Mouse (Mus musculus) left cerebral cortex, adult 2 months (tissue): ENCODE data around the gene Msrb1. TPM values are rescaled to one million over a fixed set of nuclear protein-coding genes. Genes with fewer than 3 reads are reported as not detected.

Source experiments
- DNase-seq, 2 experiments: peaks; one replicate each; pipeline ENCODE4 v3.0.0; 2021 to 2022; ENCODE audit warnings: low spot score in 2 of 2, mixed read lengths in 1 of 2; ENCODE audit errors: extremely low spot score in 1 of 2
- H3K27ac ChIP-seq: fragments of 200-600 bp; 2 replicates; pipeline ENCODE4 v1.8.1; 2022
- H3K4me3 ChIP-seq: fragments of 200-600 bp; 2 replicates; pipeline ENCODE4 v1.8.1; 2022
- CTCF ChIP-seq: fragments of 200-600 bp; IDR thresholded peaks from 2 replicates; pipeline ENCODE4 v1.8.1; 2022; ENCODE audit warnings: antibody characterized with exemption, mild to moderate bottlenecking, moderate library complexity
- intact Hi-C: fragments of 180-260 bp; cut with DNase I; formaldehyde crosslinking; loops from one replicate; pipeline ENCODE4 v1.15.1; 2025
- total RNA-seq, 2 experiments: library from RNA; stranded (reverse); gene quantifications; 2 replicates each; pipeline ENCODE4 v1.2.3; 2021

The Msrb1 gene
- total RNA-seq, 2 experiments from 2014 or later, result 31.8 to 34.7 TPM

DNA sequence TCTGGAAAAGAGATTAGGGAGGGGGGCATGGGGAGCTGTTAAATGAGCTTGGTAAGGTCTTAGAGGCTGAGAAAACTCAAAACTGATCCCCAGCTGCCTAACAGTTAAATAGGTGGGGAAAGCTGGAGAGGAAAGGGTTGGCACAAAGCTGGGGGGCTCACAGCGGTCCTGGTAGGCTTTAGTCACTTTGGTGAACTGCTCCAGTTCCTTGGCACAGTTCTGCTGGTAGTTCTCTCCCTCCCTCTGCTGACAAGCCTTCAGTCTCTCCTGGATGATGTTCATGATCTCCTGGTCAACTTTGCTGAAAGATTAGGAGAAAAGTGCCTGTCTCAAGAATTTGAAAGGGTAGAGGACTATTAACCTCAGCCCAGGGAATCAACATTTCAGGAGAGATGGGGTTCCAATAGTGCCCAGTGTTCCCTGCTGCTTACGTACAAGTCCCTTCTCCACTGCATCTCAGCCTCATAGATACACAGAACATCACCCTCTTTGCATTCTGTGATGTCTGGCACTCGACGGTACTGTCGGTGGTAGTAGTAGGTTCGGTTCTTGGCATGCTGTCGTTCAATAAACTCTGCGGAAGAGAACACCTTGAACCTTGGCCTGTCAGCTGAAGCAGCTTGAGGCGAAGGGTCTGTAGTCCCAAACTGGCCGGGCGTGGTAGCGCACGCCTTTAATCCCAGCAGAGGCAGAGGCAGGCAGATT, 14.1 kb upstream of the Msrb1 start:
- no peak for DNase-seq
- no peak overlapping the region for H3K27ac ChIP-seq
- TF ChIP-seq CTCF, result no peak
- intact Hi-C loops, result no loop called here
- no peak overlapping the region for H3K4me3 ChIP-seq

DNA sequence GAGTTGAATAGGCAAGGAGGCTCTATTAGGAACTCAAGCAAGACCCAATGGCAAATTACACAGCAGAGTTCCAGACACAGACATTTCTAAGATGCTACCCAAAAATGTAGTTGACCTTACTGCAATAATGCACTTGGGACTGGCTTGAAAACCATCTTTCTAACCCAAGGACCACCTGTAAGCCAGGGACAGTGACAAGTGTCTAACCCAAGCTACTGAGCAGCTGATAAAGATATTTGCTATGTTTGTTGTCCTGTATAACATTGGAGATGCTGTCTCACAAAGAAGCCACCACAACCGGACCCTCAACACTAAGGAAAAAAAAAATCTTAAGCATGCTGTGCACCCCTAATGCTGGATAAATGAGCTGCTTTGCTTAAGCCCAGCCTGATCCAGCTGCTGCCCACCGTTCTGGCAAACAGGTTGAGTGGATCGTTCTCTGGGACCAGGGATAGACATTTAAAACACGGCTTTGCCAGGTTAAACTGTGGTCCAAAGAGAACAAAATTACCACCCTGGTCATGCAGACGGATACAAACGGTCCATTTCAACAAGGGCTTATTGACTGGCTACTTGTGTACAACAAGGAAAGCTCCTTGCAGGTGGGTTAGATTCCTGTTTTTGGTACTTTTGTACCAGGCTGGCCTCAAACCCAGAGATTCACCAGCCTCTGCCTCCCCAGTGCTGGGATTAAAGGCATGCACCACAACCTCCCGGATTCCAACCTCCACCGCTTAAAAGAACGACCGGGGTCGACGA, 13.1 kb upstream of the Msrb1 start:
- peak overlapping the region; percentile 87 for H3K4me3 ChIP-seq
- intact Hi-C loops, result no loop called here
- peak in 1 of 2 experiments; percentile 7 for DNase-seq
- peak overlapping the region; percentile 98 for H3K27ac ChIP-seq
- no peak for TF ChIP-seq CTCF

DNA sequence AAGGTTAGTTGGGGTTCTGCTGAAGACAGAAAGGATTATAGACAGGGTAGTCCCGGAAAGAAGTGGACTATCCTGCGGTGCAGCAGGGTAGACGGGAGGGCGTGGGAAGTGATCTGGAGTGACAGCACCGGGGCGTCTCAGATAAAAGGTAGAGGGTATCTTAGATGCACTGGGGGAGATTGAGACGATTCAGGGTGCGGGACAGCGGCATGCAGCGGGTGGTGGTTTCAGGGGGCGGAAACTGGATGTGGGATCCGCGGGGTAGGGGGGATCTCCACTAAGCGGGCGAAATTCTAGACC, 12.6 kb upstream of the Msrb1 start:
- peak overlapping the region; percentile 87 for H3K4me3 ChIP-seq
- intact Hi-C loops, result no loop called here
- H3K27ac ChIP-seq, result peak overlapping the region; percentile 98
- no peak for TF ChIP-seq CTCF
- no peak for DNase-seq

DNA sequence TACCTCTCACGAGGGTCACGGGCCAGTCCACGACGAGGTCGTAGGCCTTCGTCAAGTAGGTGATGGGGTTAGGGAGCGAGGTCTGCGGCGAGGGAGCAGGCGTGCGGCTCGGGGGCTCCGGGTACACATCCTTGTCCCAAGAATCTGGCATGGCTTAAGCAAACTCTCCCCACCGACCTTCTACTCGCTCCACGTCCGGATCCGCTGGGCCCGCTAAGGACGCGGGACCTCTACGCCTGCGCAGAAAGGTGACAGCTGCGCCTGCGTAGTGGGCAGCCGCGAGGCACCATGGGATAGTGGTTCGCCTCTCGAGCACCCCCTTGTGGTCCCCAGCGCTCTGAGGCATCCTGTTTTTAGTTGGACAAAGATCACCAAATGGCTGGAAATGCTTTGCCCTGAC, 12.3 kb upstream of the Msrb1 start, which contains the start of gene Ndufb10:
TSS of gene Ndufb10 (minus strand) at position 295 of the 400 bp plus-strand sequence.
- Histone ChIP-seq H3K4me3 (peak within 1 kb of the TSS; percentile 87), H3K27ac (peak within 1 kb of the TSS; percentile 98)
- TF ChIP-seq CTCF, result peak; percentile 97
- intact Hi-C loops, result no loop called here
- DNase-seq, result peak; percentile 93 to 98

DNA sequence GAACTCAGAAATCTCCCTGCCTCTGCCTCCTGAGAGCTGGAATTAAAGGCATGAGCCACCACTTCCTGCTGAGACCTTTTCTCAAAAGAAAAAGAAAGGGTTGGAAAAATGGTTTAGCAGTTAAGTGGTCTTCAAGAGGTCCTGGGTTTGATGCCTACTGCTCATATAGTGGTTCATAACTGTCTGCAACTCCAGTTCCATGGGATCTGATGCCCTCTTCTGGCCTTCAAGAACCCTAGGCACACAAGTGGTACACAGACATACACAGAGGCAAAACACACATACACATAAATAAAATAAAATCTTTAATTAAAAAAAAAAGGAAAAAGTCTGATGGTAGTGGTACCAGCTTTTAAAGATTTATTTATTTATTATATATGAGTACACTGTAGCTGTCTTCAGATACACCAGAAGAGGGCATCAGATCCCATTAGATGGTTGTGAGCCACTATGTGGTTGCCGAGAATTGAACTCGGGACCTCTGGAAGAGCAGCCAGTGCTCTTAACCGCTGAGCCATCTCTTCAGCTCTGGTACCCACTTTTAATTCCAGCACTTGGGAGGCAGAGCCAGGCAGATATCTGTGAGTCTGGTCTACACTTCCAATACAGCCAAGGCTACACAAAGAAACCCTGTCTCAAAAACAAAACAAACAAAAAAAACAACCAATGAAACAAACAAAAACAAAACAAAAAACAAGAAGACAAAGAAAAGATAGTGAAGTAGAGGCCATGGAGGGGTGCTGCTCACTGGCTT, 10.6 kb upstream of the Msrb1 start:
- DNase-seq, result no peak
- TF ChIP-seq CTCF, result no peak; the same call in 1 of the 2 replicates
- intact Hi-C loops, result no loop called here
- Histone ChIP-seq H3K4me3 (no peak overlapping the region), H3K27ac (no peak overlapping the region)

DNA sequence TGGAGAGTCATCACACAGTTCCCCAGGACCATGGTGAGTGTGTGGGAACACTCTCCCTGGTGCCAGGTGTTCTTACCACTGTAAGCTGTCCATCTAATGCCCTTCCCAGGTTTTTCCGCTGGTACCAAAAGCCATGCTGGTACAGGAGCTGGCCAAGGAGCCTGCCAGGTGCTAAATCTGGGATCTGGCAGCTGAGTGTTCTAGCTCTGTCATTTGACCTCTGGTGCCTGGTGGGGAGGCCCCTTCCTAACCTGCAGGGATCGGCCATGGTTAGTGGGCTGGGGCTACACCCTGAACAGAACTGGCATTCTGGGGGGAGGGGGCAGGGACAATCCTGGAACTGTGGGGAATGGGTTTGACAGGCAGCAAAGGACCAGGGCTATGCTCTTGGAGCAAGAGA, 8.8 kb upstream of the Msrb1 start, which contains the start of gene Rpl3l:
TSS of gene Rpl3l (plus strand) at position 203 of the 400 bp plus-strand sequence.
- DNase-seq, result peak in 1 of 2 experiments; percentile 6
- Histone ChIP-seq H3K4me3 (no peak within 1 kb of the TSS), H3K27ac (no peak within 1 kb of the TSS)
- no peak for TF ChIP-seq CTCF
- intact Hi-C loops, result no loop called here

DNA sequence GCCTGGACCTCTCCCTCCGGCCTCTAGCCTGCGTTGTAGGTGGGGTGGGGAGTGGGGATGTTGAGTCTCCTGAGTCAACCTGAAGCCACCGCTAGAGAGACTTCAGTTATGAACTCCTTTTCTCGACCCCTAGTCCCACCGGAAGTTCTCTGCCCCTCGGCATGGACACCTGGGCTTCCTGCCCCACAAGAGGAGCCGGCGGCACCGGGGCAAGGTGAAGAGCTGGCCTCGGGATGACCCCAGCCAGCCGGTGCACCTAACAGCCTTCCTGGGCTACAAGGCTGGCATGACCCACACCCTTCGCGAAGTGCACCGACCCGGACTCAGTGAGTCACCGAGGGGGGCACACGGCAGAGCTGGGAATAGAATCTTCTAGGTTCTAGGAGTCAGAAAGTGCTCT, 8.3 kb upstream of the Msrb1 start:
- DNase-seq, result peak in 1 of 2 experiments; percentile 6
- no peak for TF ChIP-seq CTCF
- intact Hi-C loops, result no loop called here
- no peak overlapping the region for H3K27ac ChIP-seq
- no peak overlapping the region for H3K4me3 ChIP-seq

DNA sequence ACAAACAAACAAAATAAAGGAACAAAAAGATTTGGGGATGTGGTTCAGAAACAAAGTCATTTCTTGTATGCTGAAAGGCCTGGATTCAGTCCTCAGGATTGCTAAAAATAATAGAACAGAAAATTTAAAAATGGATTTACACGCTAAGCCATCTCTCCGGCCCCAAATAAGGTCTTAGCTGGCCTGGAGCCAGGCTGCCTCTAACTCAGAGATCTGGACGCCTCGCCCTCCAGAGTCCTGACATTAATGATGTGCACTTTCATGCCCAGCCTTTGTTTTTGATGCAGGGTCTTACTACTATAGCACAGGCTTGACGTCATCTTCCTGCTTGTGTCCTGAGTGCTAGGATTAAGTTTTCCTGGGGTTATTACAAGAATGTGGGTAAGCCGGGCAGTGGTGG, 7.4 kb upstream of the Msrb1 start:
- no peak overlapping the region for H3K4me3 ChIP-seq
- H3K27ac ChIP-seq, result no peak overlapping the region
- no peak for DNase-seq
- intact Hi-C loops, result no loop called here
- TF ChIP-seq CTCF, result no peak

DNA sequence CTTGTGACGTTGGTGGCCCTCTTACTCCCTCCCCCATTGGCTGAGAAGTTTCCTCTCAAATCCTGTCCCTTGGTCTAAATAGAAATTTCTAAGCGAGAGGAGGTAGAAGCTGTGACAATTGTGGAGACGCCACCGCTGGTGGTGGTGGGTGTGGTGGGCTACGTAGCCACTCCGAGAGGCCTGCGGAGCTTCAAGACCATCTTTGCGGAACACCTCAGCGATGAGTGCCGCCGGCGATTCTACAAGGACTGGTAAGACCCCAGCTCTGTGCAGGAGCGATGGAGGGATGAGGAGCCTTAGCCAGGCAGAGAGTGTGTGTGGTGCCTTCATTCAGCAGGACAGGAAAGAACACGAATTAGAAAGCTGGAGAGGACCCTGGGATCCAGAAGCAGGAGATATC, 5.7 kb upstream of the Msrb1 start:
- Histone ChIP-seq H3K4me3 (no peak overlapping the region), H3K27ac (no peak overlapping the region)
- intact Hi-C loops, result no loop called here
- TF ChIP-seq CTCF, result no peak
- no peak for DNase-seq

DNA sequence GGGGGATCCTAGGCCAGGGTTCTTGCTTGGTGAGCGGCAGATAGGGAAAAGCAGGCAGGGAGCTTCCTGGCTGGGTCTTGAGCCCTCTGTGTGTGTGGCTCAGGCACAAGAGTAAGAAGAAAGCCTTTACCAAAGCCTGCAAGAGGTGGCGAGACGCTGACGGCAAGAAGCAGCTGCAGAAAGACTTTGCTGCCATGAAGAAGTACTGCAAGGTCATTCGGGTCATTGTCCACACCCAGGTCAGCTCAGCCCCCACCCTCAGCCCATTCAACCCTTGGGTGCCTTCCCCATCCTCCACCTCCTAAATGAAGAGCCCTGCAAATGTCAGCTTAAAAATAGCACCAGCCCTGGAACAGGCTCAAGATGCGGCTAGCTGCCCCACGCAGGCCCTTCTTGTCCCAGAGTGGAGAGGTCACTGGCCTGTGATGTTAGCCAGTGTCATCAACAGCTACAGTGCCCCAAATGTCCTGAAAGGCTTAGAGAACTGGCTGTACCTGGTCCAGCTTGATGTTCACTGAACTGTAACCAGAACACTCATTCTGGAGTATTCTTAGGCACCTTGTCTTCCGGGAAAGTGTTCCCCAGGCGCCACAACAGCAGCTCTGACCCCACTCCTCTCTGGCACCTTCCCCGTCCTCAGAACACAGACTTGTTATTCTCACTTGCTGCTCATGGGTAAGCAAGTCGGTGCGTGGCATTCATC, 4.1 kb upstream of the Msrb1 start:
- no peak for DNase-seq
- intact Hi-C loops, result no loop called here
- Histone ChIP-seq H3K27ac (no peak overlapping the region), H3K4me3 (no peak overlapping the region)
- no peak for TF ChIP-seq CTCF

DNA sequence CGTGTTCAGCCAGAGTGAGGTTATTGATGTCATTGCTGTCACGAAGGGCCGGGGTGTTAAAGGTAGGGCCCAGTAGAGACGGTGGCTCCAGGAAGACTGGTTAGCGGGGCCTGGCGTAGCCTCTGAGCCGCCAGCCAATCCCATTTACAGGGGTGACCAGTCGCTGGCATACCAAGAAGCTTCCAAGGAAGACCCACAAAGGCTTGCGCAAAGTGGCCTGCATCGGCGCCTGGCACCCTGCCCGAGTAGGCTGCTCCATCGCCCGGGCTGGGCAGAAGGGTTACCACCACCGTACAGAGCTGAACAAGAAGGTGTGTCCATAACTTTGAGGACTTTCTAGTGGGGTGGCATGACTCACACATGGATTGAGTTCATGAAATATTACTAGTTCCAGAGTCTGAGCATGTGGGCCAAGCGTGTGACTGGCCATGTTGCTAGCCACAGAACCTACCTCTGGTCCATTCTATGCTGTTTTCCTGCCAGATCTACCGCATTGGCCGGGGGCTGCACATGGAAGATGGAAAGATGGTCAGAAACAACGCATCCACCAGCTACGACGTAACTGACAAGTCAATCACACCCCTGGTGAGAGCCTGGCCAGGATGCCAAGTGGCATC, 2.9 kb upstream of the Msrb1 start:
- intact Hi-C loops, result no loop called here
- no peak for DNase-seq
- Histone ChIP-seq H3K4me3 (no peak overlapping the region), H3K27ac (no peak overlapping the region)
- no peak for TF ChIP-seq CTCF
